Mouse (Mus musculus) hindbrain, embryonic 11.5 days (tissue): ENCODE data around the gene Gm28374. TPM values are rescaled to one million over a fixed set of nuclear protein-coding genes. Genes with fewer than 3 reads are reported as not detected.

Source experiments
- ATAC-seq: fragments of 200-750 bp; cut with Nextera tagmentation; 2 replicates; pipeline ENCODE4 v1.8.0; 2017; ENCODE audit warnings: mild to moderate bottlenecking, moderate TSS enrichment, moderate library complexity; ENCODE audit not compliant: low FRiP score
- DNase-seq: peaks from one replicate; pipeline ENCODE4 v3.0.0-alpha.2; 2015; ENCODE audit warnings: low spot score
- H3K27ac ChIP-seq: fragments of 300-500 bp; sonication (generic); 2 replicates; pipeline ENCODE4 v1.5.1; 2014; ENCODE audit warnings: mild to moderate bottlenecking, low read depth, low read length
- H3K27me3 ChIP-seq: fragments of 300-500 bp; sonication (generic); 2 replicates; pipeline ENCODE4 v1.6.1; 2014; ENCODE audit warnings: mild to moderate bottlenecking, low read length, moderate library complexity, mixed read lengths; ENCODE audit not compliant: control insufficient read depth, insufficient read depth
- H3K36me3 ChIP-seq: fragments of 300-500 bp; sonication (generic); 2 replicates; pipeline ENCODE4 v1.6.1; 2014; ENCODE audit warnings: mild to moderate bottlenecking, low read length, moderate library complexity, mixed read lengths; ENCODE audit not compliant: control insufficient read depth, insufficient read depth
- H3K4me1 ChIP-seq: fragments of 300-500 bp; sonication (generic); replicated peaks from 2 replicates; pipeline ENCODE4 v1.6.1; 2014; ENCODE audit warnings: low read length, mixed read lengths; ENCODE audit not compliant: control insufficient read depth, insufficient read depth
- H3K4me2 ChIP-seq: fragments of 300-500 bp; sonication (generic); replicated peaks from 2 replicates; pipeline ENCODE4 v1.6.1; 2014; ENCODE audit warnings: mild to moderate bottlenecking, low read depth, low read length
- H3K4me3 ChIP-seq: fragments of 300-500 bp; sonication (generic); 2 replicates; pipeline ENCODE4 v1.5.1; 2014; ENCODE audit warnings: low read depth, low read length
- H3K9ac ChIP-seq: fragments of 300-500 bp; sonication (generic); 2 replicates; pipeline ENCODE4 v1.6.1; 2014; ENCODE audit warnings: low read depth, low read length
- H3K9me3 ChIP-seq: fragments of 300-500 bp; sonication (generic); 2 replicates; pipeline ENCODE4 v1.6.1; 2016; ENCODE audit warnings: low read length; ENCODE audit not compliant: control insufficient read depth
- WGBS: fragments of 180-500 bp; shearing (Covaris S2); extraction: QIAGEN DNeasy Blood & Tissue Kit; methylation state at CpG from one replicate; pipeline ENCODE4 v1.1.7; 2014; 5-methylcytosine and 5-hydroxymethylcytosine counted together
- polyA plus RNA-seq: library from polyadenylated mRNA; unstranded; fragments of >200 nt; fragmentation: Nextera tagmentation; extraction: Ambion mirVana; gene quantifications from 2 replicates; pipeline ENCODE4 v1.2.1, GENCODE M21; 2014

The Gm28374 gene
- polyA plus RNA-seq, 1 experiment from 2014 or later = 1.7 TPM

DNA sequence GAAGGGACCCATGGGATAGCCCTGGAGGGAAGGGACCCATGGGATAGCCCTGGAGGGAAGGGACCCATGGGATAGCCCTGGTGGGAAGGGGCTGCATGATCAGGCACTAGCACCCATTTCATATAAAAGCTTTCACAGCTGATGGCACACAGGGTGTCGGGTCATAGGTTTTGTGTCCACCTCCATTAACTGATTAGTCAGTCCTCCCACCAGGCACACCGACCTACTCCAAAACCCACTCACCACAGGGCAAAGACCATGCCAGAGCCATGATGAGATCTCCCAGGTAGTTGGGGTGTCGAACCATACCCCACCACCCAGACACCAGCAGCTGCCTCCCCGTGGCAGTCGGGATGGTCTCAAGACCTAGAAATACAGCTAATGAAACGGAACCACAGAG, 19.0 kb downstream of the Gm28374 start:
- WGBS = 97% methylated on average over 6 of the region's 6 CpGs
- no peak overlapping the region for H3K4me2 ChIP-seq
- no peak overlapping the region for H3K9ac ChIP-seq
- H3K36me3 ChIP-seq = peaks cover 3% of the 10 kb centered on the region
- no peaks in the 10 kb centered on the region for H3K9me3 ChIP-seq
- no peak overlapping the region for H3K27ac ChIP-seq
- no peak for ATAC-seq
- no peaks in the 10 kb centered on the region for H3K27me3 ChIP-seq
- no peak for DNase-seq
- peaks cover 14% of the 10 kb centered on the region for H3K4me1 ChIP-seq
- no peak overlapping the region for H3K4me3 ChIP-seq

DNA sequence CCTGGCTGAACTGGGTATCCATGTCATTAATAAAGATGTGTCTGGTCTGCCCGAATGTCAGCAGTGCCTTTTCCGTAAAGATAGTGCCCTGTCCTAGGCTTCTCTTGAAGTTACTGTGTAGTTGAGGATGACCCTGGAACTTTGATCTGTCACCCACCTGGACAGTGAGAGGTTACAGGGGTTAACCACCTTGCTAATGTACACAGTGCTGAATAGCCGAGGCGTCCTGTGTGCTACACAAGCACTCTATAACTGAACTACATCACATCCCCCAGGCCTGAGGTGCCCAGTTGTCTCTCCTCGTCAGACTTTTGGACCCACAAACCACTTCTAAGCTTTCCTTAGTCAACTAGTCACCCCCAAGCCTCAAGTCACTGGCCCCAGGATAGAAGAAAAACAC, 19.6 kb downstream of the Gm28374 start:
- H3K4me1 ChIP-seq = peaks cover 12% of the 10 kb centered on the region
- peaks cover 3% of the 10 kb centered on the region for H3K36me3 ChIP-seq
- ATAC-seq (no peak), DNase-seq (no peak)
- 69% methylated on average over 5 of the region's 5 CpGs for whole genome bisulfite sequencing
- H3K9me3 ChIP-seq = no peaks in the 10 kb centered on the region
- H3K27ac ChIP-seq = no peak overlapping the region
- no peaks in the 10 kb centered on the region for H3K27me3 ChIP-seq
- H3K4me2 ChIP-seq = peak overlapping the region; percentile 95
- peak overlapping the region; percentile 97 for H3K9ac ChIP-seq
- H3K4me3 ChIP-seq = peak overlapping the region; percentile 91

DNA sequence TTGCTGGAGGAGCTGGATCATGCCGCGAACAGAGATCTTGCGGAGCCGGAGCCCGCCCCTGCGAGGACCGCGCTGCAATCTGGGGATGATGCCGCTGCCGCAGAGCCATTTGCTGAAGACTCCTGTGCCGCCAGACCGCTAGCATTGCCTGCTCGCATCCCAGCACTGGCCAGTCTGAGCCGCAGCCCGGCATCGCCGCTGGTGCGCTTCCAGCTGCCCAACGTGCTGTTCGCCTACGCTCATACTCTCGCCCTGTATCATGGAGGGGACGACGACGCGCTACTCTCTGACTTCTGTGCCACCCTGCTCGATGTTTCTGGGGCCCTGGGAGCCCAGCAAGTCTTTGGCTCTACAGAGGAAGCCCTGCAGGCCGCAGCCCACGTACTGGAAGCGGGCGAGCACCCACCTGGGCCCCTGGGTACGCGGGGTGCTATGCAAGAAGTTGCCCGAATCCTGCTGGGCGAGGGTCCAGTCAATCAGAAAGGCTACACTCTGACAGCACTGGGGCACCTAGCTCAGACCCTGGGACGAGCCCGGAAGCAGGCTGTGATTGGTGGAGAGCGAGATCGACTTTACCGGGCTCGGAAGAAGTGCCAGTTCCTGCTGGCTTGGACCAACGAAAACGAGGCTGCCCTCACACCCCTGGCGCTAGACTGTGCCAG, 20.3 kb downstream of the Gm28374 start:
- WGBS = 2% methylated on average over 44 of the region's 44 CpGs
- Histone ChIP-seq H3K4me3 (peak overlapping the region; percentile 91), H3K9me3 (no peaks in the 10 kb centered on the region), H3K4me1 (peaks cover 11% of the 10 kb centered on the region), H3K9ac (peak overlapping the region; percentile 97), H3K27me3 (no peaks in the 10 kb centered on the region), H3K36me3 (peaks cover 3% of the 10 kb centered on the region), H3K27ac (peak overlapping the region; percentile 92), H3K4me2 (peak overlapping the region; percentile 95)
- DNase-seq (peak; percentile 50), ATAC-seq (no peak)

DNA sequence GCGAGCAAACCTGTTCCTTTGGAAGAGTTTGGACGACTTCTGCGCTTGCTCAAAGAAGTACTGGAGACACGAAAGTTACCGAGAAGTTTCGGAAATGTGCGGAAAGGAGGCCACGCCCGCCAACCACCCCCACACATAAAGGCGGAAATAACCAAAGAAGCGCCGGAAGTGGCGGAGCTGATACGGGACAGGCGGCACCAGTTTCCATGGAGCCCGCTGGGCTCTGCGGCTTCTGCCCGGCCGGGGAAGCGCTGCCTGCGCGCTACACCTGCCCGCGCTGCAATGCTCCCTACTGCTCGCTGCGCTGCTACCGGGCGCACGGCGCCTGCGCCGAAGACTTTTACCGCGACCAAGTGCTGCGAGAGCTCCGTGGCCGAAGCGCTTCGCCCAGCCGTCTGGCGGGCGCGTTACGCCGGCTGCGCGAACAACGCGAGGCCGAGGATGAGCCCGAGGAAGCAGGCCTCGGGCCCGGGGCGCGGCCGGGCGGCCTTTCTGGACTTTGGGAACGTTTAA, 21.0 kb downstream of the Gm28374 start, which contains the start of gene Znhit2:
TSS of gene Znhit2 (plus strand) at position 172 of the 513 bp plus-strand sequence.
- DNase-seq (peak; percentile 92), ATAC-seq (peak; percentile 59)
- Histone ChIP-seq H3K9ac (peak within 1 kb of the TSS; percentile 97), H3K4me2 (peak within 1 kb of the TSS; percentile 95), H3K36me3 (peaks cover 3% of the 10 kb centered on the region), H3K9me3 (no peaks in the 10 kb centered on the region), H3K27me3 (no peaks in the 10 kb centered on the region), H3K4me1 (peaks cover 11% of the 10 kb centered on the region), H3K27ac (peak within 1 kb of the TSS; percentile 92), H3K4me3 (peak within 1 kb of the TSS; percentile 91)
- under 1% methylated on average over 56 of the region's 58 CpGs for WGBS

DNA sequence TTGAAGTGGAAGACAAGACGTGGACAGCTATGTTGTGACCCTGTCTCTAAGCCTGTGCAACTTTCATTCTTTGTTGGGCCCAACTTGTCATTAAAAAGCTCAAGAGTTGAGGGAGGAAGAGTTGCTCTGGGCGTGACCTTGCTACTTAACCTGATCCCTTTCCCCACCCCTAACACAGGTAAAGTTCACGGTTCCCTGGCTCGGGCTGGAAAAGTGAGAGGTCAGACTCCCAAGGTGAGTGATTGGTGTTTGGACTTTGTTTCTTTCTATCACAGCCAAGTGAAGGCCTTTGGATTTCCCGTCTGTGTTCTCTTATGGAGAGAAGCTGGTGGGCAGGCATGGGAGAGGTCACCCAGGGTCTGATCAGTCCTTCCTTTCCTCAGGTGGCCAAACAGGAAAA, 23.1 kb downstream of the Gm28374 start:
- H3K36me3 ChIP-seq = peaks cover 3% of the 10 kb centered on the region
- H3K4me2 ChIP-seq = peak overlapping the region; percentile 75
- no peaks in the 10 kb centered on the region for H3K9me3 ChIP-seq
- peak overlapping the region; percentile 88 for H3K4me3 ChIP-seq
- peaks cover 11% of the 10 kb centered on the region for H3K4me1 ChIP-seq
- DNase-seq (no peak), ATAC-seq (no peak)
- 85% methylated on average over 5 of the region's 5 CpGs for WGBS
- H3K27me3 ChIP-seq = no peaks in the 10 kb centered on the region
- H3K9ac ChIP-seq = no peak overlapping the region; the same call in 1 of the 2 replicates
- H3K27ac ChIP-seq = no peak overlapping the region

- 35% methylated on average over 5 of the region's 5 CpGs for WGBS
- ATAC-seq = no peak
- H3K36me3 ChIP-seq = peaks cover 4% of the 10 kb centered on the region
- no peaks in the 10 kb centered on the region for H3K27me3 ChIP-seq
- peak overlapping the region; percentile 75 for H3K4me2 ChIP-seq
- H3K27ac ChIP-seq = no peak overlapping the region
- H3K4me1 ChIP-seq = peaks cover 11% of the 10 kb centered on the region
- peak overlapping the region; percentile 88 for H3K4me3 ChIP-seq
- peak overlapping the region; percentile 91 for H3K9ac ChIP-seq
- no peak for DNase-seq
- H3K9me3 ChIP-seq = no peaks in the 10 kb centered on the region
These were observed 23.5 kb downstream of the Gm28374 start for GRCm38 (mm10) chr19:6058513-6058912.

DNA sequence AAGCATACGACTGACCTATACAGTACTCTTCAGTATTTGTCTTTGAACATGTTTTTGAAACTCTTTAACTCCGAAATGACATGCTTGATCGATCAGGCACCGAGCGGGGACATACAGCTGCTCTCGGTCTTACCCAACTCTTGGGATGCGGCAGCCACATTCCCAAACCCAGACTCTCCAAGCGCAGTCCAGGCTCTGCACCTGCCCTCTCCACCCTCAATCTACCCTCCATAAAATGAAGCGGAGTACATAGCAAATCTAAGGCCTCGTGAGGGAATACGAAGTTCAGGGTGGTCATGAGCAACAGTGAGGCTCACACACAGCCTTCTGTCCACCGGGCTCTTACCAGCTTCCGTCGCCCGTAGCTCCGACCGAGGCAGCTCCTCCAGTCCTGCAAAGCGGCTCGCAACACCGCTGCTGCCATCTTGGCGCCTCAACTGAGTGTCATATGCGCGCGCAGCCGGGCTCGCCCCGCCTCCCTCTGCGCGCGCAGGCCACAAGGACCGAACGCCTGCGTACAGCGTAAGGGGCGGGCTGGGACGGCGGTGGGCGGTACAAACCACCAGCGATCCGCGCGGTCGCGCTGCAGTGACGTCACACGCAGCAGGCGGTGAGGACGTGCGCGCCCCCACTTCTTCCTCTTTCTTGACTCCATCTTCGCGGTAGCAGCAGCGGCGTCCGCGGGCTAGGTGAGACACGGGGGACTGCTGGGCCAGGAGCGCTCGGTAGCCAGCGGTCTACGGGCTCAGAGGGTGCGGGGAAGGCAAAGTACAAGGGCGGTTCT, 24.6 kb downstream of the Gm28374 start, which contains the start of the genes Mrpl49 and Fau:
TSS of gene Mrpl49 (minus strand) at position 473 of the 784 bp plus-strand sequence.
TSS of gene Fau (plus strand) at position 532 of the 784 bp plus-strand sequence.
- H3K4me1 ChIP-seq = peaks cover 11% of the 10 kb centered on the region
- peak within 1 kb of the TSS; percentile 75 for H3K4me2 ChIP-seq
- DNase-seq (peak; percentile 100), ATAC-seq (peak; percentile 87)
- no peaks in the 10 kb centered on the region for H3K9me3 ChIP-seq
- under 1% methylated on average over 56 of the region's 63 CpGs for WGBS
- peak within 1 kb of the TSS; percentile 88 for H3K4me3 ChIP-seq
- peak within 1 kb of the TSS; percentile 77 for H3K27ac ChIP-seq
- peaks cover 13% of the 10 kb centered on the region for H3K36me3 ChIP-seq
- H3K27me3 ChIP-seq = no peaks in the 10 kb centered on the region
- H3K9ac ChIP-seq = peak within 1 kb of the TSS; percentile 91

DNA sequence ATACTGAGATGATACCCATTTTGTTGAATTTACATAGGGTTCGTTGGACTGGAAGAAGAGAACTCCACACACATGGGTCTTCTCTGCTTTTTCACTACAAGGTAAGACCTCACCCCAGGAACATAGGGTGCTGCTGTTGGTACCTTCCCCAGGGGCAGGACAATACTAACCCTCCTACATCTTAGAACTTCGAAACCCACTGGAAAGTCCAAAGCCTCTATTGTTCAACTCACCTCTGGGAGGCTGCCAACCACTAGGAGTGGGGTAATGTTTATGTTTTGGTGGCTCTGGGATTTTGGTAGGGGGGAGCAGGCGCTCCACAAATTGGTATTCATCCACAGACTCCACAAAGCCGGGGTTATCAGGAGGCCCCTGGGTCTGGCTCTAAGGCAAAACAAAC, 25.4 kb downstream of the Gm28374 start:
- 69% methylated on average over 4 of the region's 4 CpGs for WGBS
- H3K9ac ChIP-seq = peak overlapping the region; percentile 91
- peaks cover 6% of the 10 kb centered on the region; the same call in 1 of the 2 replicates for H3K4me1 ChIP-seq
- no peaks in the 10 kb centered on the region for H3K9me3 ChIP-seq
- H3K27me3 ChIP-seq = no peaks in the 10 kb centered on the region
- peak overlapping the region; percentile 88 for H3K4me3 ChIP-seq
- DNase-seq = no peak
- no peak overlapping the region for H3K27ac ChIP-seq
- peaks cover 19% of the 10 kb centered on the region for H3K36me3 ChIP-seq
- peak overlapping the region; percentile 52 for H3K4me2 ChIP-seq
- no peak for ATAC-seq
